Mouse (Mus musculus) adrenal gland, adult 18-20 months (tissue): ENCODE measurements at regions not wholly inside any gene's neighbourhood (a gene's known extent, or its start where the extent isn't known, plus 50 kb on each side); places are given as distances from the start of the nearest gene placed in this dataset.

Experiments used
- DNase-seq, 2 experiments: peaks; one replicate each; pipeline ENCODE4 v3.0.0; 2021 to 2022; ENCODE audit warnings: low spot score in 2 of 2

GRCm38 (mm10) chr2:61453490-61454281 is 124.7 kb upstream of the Tank start:
- DNase-seq, result no peak

GRCm38 (mm10) chr2:61452581-61452980 is 125.8 kb upstream of the Tank start:
- no peak for DNase-seq

GRCm38 (mm10) chr2:61450731-61451130 is 127.7 kb upstream of the Tank start:
- DNase-seq, result no peak

- no peak for DNase-seq
Measured at GRCm38 (mm10) chr2:61436591-61436990, 141.8 kb upstream of the Tank start.

GRCm38 (mm10) chr2:61407881-61408280 is 170.5 kb upstream of the Tank start:
- DNase-seq, result no peak

- no peak for DNase-seq
Measured at GRCm38 (mm10) chr2:61406104-61406751, 172.2 kb upstream of the Tank start.

GRCm38 (mm10) chr2:61405261-61405660 is 173.1 kb upstream of the Tank start:
- no peak for DNase-seq

GRCm38 (mm10) chr2:61402588-61403487 is 175.5 kb upstream of the Tank start:
- no peak for DNase-seq

GRCm38 (mm10) chr2:61401636-61402587 is 176.5 kb upstream of the Tank start:
- DNase-seq, result peak; percentile 72 to 75

GRCm38 (mm10) chr2:61398633-61399032 is 179.8 kb upstream of the Tank start:
- no peak for DNase-seq

- no peak for DNase-seq
Measured at GRCm38 (mm10) chr2:61389622-61390021, 188.8 kb upstream of the Tank start.

- no peak for DNase-seq
Measured at GRCm38 (mm10) chr2:61389207-61389606, 189.2 kb upstream of the Tank start.

GRCm38 (mm10) chr2:61387561-61387960 is 190.8 kb upstream of the Tank start:
- no peak for DNase-seq

GRCm38 (mm10) chr2:61386966-61387365 is 191.4 kb upstream of the Tank start:
- no peak for DNase-seq

GRCm38 (mm10) chr2:61384467-61384866 is 193.9 kb upstream of the Tank start:
- DNase-seq, result no peak

- no peak for DNase-seq
Measured at GRCm38 (mm10) chr2:61383744-61384295, 194.6 kb upstream of the Tank start.

GRCm38 (mm10) chr2:61379076-61379475 is 199.3 kb upstream of the Tank start:
- DNase-seq, result no peak

- no peak for DNase-seq
Measured at GRCm38 (mm10) chr2:61378297-61378696, 200.1 kb upstream of the Tank start.

GRCm38 (mm10) chr2:61377756-61378155 is 200.6 kb upstream of the Tank start:
- no peak for DNase-seq

GRCm38 (mm10) chr2:61362606-61363005 is 215.8 kb upstream of the Tank start:
- DNase-seq, result no peak
